Mouse (Mus musculus): ENCODE measurements around the gene Gm20388. TPM values are rescaled to one million over a fixed set of nuclear protein-coding genes. Genes with fewer than 3 reads are reported as not detected.

Gene Gm20388
- polyA plus RNA-seq, 1 experiment, result 0.36 TPM

- Histone ChIP-seq H3K9me3 (ENCODE audit: control insufficient read depth, low read length) (no peaks in the 10 kb centered on the region), H3K27me3 (ENCODE audit: control insufficient read depth) (peaks cover 16% of the 10 kb centered on the region)
- TF ChIP-seq TAL1 (IDR thresholded peaks at IDR 0.05; ENCODE audit: low read length) (no peak), GATA1 (IDR thresholded peaks at IDR 0.05; ENCODE audit: low read length) (no peak)
Measured at GRCm38 (mm10) chr8:121846815-121847214, 1936.2 kb downstream of the Gm20388 start.

DNA sequence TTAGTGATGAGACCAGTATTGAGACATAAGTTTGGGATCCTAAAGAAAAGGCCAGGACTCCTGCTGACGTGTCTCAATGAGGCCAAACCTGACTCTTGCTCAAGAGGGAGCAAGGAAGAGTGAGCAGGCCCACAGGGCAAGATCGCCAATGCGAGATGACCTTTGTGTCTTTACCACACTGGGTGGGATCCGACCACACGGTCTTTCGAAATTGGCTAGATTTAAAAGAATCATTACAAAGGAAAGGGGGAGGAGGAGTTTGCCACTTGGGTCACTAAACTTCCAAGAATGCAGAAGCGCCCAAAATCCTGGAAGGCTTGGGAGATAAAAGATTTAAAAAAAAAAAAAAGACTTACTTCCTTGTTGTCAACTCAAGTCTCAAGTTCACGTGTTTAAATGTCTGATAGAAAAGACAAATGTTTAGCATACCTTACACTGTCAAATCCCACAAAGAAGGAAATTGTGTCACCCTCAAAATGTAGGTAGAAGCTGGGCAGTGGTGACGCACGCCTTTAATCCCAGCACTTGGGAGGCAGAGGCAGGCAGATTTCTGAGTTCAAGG, 1936.7 kb downstream of the Gm20388 start:
- peaks cover 26% of the 10 kb centered on the region for H3K4me1 ChIP-seq (ENCODE audit: control insufficient read depth)
- TF ChIP-seq GATA1 (IDR thresholded peaks at IDR 0.05; ENCODE audit: low read length) (no peak), TAL1 (IDR thresholded peaks at IDR 0.05; ENCODE audit: low read length) (no peak)
- peaks cover 6% of the 10 kb centered on the region; the same call in 1 of the 2 replicates for H3K36me3 ChIP-seq (ENCODE audit: control insufficient read depth)
- H3K4me3 ChIP-seq (replicated peaks), result no peak overlapping the region
- peaks cover 15% of the 10 kb centered on the region for H3K27me3 ChIP-seq (ENCODE audit: control insufficient read depth)
- no peaks in the 10 kb centered on the region for H3K9me3 ChIP-seq (ENCODE audit: control insufficient read depth, low read length)

More at GRCm38 (mm10) chr8:121846815-121847214, 1936.2 kb downstream of the Gm20388 start:
- Histone ChIP-seq H3K36me3 (ENCODE audit: control insufficient read depth) (peaks cover 8% of the 10 kb centered on the region; the same call in 1 of the 2 replicates), H3K4me1 (ENCODE audit: control insufficient read depth) (peaks cover 21% of the 10 kb centered on the region), H3K4me3 (replicated peaks) (no peak overlapping the region)

DNA sequence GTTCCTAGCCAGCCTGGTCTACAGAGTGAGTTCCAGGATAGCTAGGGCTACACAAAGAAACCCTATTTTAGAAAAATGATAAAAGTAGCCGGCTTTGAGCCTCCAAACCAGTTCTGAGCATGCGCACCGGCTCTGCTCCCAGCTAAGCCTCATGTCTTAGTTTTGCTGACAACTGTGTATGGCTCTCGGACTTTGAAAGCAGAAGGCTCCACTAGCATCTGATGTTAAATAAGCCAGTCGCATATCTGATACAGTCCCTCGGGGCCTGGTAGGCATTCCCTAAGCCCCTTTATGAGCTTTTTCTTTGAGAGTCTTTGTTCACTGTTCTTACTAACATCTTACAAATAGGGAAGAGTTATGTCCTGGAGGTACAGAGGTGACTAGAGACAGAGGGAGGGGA, 1937.3 kb downstream of the Gm20388 start:
- no peaks in the 10 kb centered on the region for H3K9me3 ChIP-seq (ENCODE audit: control insufficient read depth, low read length)
- H3K27me3 ChIP-seq (ENCODE audit: control insufficient read depth), result peaks cover 11% of the 10 kb centered on the region
- peaks cover 30% of the 10 kb centered on the region for H3K4me1 ChIP-seq (ENCODE audit: control insufficient read depth)
- H3K36me3 ChIP-seq (ENCODE audit: control insufficient read depth), result peaks cover 3% of the 10 kb centered on the region; the same call in 1 of the 2 replicates
- TF ChIP-seq GATA1 (IDR thresholded peaks at IDR 0.05; ENCODE audit: low read length), result no peak
- no peak for TF ChIP-seq TAL1 (IDR thresholded peaks at IDR 0.05; ENCODE audit: low read length)
- H3K4me3 ChIP-seq (replicated peaks), result no peak overlapping the region

DNA sequence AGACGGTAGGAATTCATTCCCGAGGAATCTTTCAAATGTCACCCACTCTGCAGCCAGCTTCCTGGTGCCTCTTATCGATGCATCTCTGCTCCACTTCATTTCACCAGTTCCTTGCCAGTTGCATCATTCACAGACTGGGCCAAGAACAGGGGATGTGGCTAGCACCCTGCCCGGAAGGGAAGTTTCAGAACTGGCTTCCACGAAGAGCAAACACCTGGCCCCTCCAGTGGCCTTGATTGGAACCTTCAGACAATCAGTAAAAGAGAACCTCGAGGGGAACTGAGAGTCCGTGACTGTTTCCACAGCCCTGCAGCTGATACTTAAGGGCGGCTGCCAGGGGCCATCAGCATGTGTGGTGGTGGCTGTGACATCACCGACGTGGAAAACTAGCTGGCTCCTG, 1937.9 kb downstream of the Gm20388 start:
- H3K36me3 ChIP-seq (ENCODE audit: control insufficient read depth), result peaks cover 3% of the 10 kb centered on the region; the same call in 1 of the 2 replicates
- H3K9me3 ChIP-seq (ENCODE audit: control insufficient read depth, low read length), result no peaks in the 10 kb centered on the region
- no peak for TF ChIP-seq TAL1 (IDR thresholded peaks at IDR 0.05; ENCODE audit: low read length)
- TF ChIP-seq GATA1 (IDR thresholded peaks at IDR 0.05; ENCODE audit: low read length), result no peak
- peaks cover 11% of the 10 kb centered on the region for H3K27me3 ChIP-seq (ENCODE audit: control insufficient read depth)
- H3K4me3 ChIP-seq (replicated peaks), result no peak overlapping the region
- H3K4me1 ChIP-seq (ENCODE audit: control insufficient read depth), result peaks cover 33% of the 10 kb centered on the region

DNA sequence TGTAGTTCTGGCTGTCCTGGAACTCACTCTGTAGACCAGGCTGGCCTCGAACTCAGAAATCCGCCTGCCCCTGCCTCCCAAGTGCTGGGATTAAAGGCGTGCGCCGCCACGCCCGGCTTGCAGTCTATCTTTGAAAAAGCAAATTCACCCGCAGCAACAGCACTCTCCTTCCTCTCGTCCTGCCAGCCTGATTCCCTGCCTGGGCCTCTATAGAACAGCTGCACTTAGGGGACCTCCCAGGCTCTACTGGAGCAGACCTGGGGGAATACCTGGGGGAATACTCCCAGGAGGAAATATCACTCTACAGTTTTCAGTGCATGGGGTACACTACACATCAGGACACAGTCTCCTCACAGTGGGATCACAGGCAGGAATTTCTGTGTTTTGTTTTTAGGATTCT, 1938.7 kb downstream of the Gm20388 start:
- H3K4me3 ChIP-seq (replicated peaks), result no peak overlapping the region
- H3K27me3 ChIP-seq (ENCODE audit: control insufficient read depth), result peaks cover 11% of the 10 kb centered on the region
- H3K9me3 ChIP-seq (ENCODE audit: control insufficient read depth, low read length), result no peaks in the 10 kb centered on the region
- TF ChIP-seq TAL1 (IDR thresholded peaks at IDR 0.05; ENCODE audit: low read length), result no peak
- TF ChIP-seq GATA1 (IDR thresholded peaks at IDR 0.05; ENCODE audit: low read length), result no peak
- H3K36me3 ChIP-seq (ENCODE audit: control insufficient read depth), result peaks cover 3% of the 10 kb centered on the region; the same call in 1 of the 2 replicates
- H3K4me1 ChIP-seq (ENCODE audit: control insufficient read depth), result peaks cover 33% of the 10 kb centered on the region

GRCm38 (mm10) chr8:121850018-121850417, 1939.4 kb downstream of the Gm20388 start:
- Histone ChIP-seq H3K4me1 (ENCODE audit: control insufficient read depth) (peaks cover 33% of the 10 kb centered on the region), H3K36me3 (ENCODE audit: control insufficient read depth) (peaks cover 3% of the 10 kb centered on the region; the same call in 1 of the 2 replicates), H3K27me3 (ENCODE audit: control insufficient read depth) (peaks cover 11% of the 10 kb centered on the region), H3K4me3 (replicated peaks) (no peak overlapping the region), H3K9me3 (ENCODE audit: control insufficient read depth, low read length) (no peaks in the 10 kb centered on the region)
- TF ChIP-seq TAL1 (IDR thresholded peaks at IDR 0.05; ENCODE audit: low read length) (no peak), GATA1 (IDR thresholded peaks at IDR 0.05; ENCODE audit: low read length) (no peak)

- H3K4me3 ChIP-seq (replicated peaks), result peak overlapping the region; percentile 59
- peaks cover 33% of the 10 kb centered on the region for H3K4me1 ChIP-seq (ENCODE audit: control insufficient read depth)
- TF ChIP-seq GATA1 (IDR thresholded peaks at IDR 0.05; ENCODE audit: low read length), result no peak
- TF ChIP-seq TAL1 (IDR thresholded peaks at IDR 0.05; ENCODE audit: low read length), result no peak
Measured at GRCm38 (mm10) chr8:121850436-121850820, 1939.8 kb downstream of the Gm20388 start.

GRCm38 (mm10) chr8:121850821-121851470, 1940.3 kb downstream of the Gm20388 start:
- Histone ChIP-seq H3K9me3 (ENCODE audit: control insufficient read depth, low read length) (no peaks in the 10 kb centered on the region), H3K27me3 (ENCODE audit: control insufficient read depth) (peaks cover 8% of the 10 kb centered on the region), H3K4me1 (ENCODE audit: control insufficient read depth) (peaks cover 33% of the 10 kb centered on the region), H3K36me3 (ENCODE audit: control insufficient read depth) (no peaks in the 10 kb centered on the region), H3K4me3 (replicated peaks) (peak overlapping the region; percentile 59)
- TF ChIP-seq TAL1 (IDR thresholded peaks at IDR 0.05; ENCODE audit: low read length), result no peak
- TF ChIP-seq GATA1 (IDR thresholded peaks at IDR 0.05; ENCODE audit: low read length), result no peak

More at GRCm38 (mm10) chr8:121850436-121850820, 1939.8 kb downstream of the Gm20388 start:
- H3K36me3 ChIP-seq (ENCODE audit: control insufficient read depth), result peaks cover under 1% of the 10 kb centered on the region; the same call in 1 of the 2 replicates
- no peaks in the 10 kb centered on the region for H3K9me3 ChIP-seq (ENCODE audit: control insufficient read depth, low read length)
- peaks cover 9% of the 10 kb centered on the region for H3K27me3 ChIP-seq (ENCODE audit: control insufficient read depth)

GRCm38 (mm10) chr8:121851716-121852115, 1941.1 kb downstream of the Gm20388 start:
- Histone ChIP-seq H3K4me3 (replicated peaks) (no peak overlapping the region), H3K36me3 (ENCODE audit: control insufficient read depth) (no peaks in the 10 kb centered on the region), H3K27me3 (ENCODE audit: control insufficient read depth) (peaks cover 5% of the 10 kb centered on the region), H3K4me1 (ENCODE audit: control insufficient read depth) (peaks cover 33% of the 10 kb centered on the region), H3K9me3 (ENCODE audit: control insufficient read depth, low read length) (no peaks in the 10 kb centered on the region)
- TF ChIP-seq GATA1 (IDR thresholded peaks at IDR 0.05; ENCODE audit: low read length) (no peak), TAL1 (IDR thresholded peaks at IDR 0.05; ENCODE audit: low read length) (no peak)

Measured in erythroblast, embryonic 14.5 days (primary cell).